Mouse (Mus musculus): ENCODE results near the gene Hs2st1. TPM values are rescaled to one million over a fixed set of nuclear protein-coding genes. Genes with fewer than 3 reads are reported as not detected.

Hs2st1 gene
- polyA plus RNA-seq, 1 experiment from 2014 or later: 15.3 TPM

- 75% methylated on average over 5 of the region's 5 CpGs for WGBS
- H3K36me3 ChIP-seq: peaks cover 37% of the 10 kb centered on the region
- ATAC-seq (ENCODE audit: insufficient number of reproducible peaks, low FRiP score, low TSS enrichment, low read depth): no peak
- H3K4me1 ChIP-seq: peaks cover 8% of the 10 kb centered on the region
- H3K27ac ChIP-seq (replicated peaks): no peak overlapping the region
- H3K9me3 ChIP-seq (replicated peaks): no peaks in the 10 kb centered on the region
- no peak overlapping the region for H3K4me2 ChIP-seq (replicated peaks)
- H3K9ac ChIP-seq: no peak overlapping the region
- no peaks in the 10 kb centered on the region for H3K27me3 ChIP-seq
- H3K4me3 ChIP-seq (replicated peaks): no peak overlapping the region
Observed at GRCm38 (mm10) chr3:144583789-144584188, 13.8 kb upstream of the Hs2st1 start.

- 85% methylated on average over 4 of the region's 4 CpGs for WGBS
- no peak overlapping the region for H3K4me2 ChIP-seq (replicated peaks)
Observed at GRCm38 (mm10) chr3:144582306-144582705, 12.3 kb upstream of the Hs2st1 start.

GRCm38 (mm10) chr3:144581842-144582241, 11.9 kb upstream of the Hs2st1 start:
- ATAC-seq (ENCODE audit: insufficient number of reproducible peaks, low FRiP score, low TSS enrichment, low read depth): no peak
- Histone ChIP-seq H3K9me3 (replicated peaks) (no peaks in the 10 kb centered on the region), H3K4me2 (replicated peaks) (no peak overlapping the region), H3K4me3 (replicated peaks) (no peak overlapping the region), H3K4me1 (peaks cover 6% of the 10 kb centered on the region), H3K27ac (replicated peaks) (no peak overlapping the region), H3K9ac (no peak overlapping the region), H3K36me3 (peaks cover 40% of the 10 kb centered on the region), H3K27me3 (no peaks in the 10 kb centered on the region)
- WGBS: 82% methylated on average over 3 of the region's 3 CpGs

More at GRCm38 (mm10) chr3:144582306-144582705, 12.3 kb upstream of the Hs2st1 start:
- H3K27ac ChIP-seq (replicated peaks): no peak overlapping the region
- H3K9me3 ChIP-seq (replicated peaks): no peaks in the 10 kb centered on the region
- ATAC-seq (ENCODE audit: insufficient number of reproducible peaks, low FRiP score, low TSS enrichment, low read depth): no peak
- no peaks in the 10 kb centered on the region for H3K27me3 ChIP-seq
- H3K9ac ChIP-seq: no peak overlapping the region
- H3K4me1 ChIP-seq: peaks cover 10% of the 10 kb centered on the region
- no peak overlapping the region for H3K4me3 ChIP-seq (replicated peaks)
- peaks cover 42% of the 10 kb centered on the region for H3K36me3 ChIP-seq

- Histone ChIP-seq H3K9ac (no peak overlapping the region), H3K27ac (replicated peaks) (no peak overlapping the region), H3K4me2 (replicated peaks) (no peak overlapping the region), H3K36me3 (peaks cover 40% of the 10 kb centered on the region), H3K4me1 (peaks cover 8% of the 10 kb centered on the region; the same call in 1 of the 2 replicates), H3K4me3 (replicated peaks) (no peak overlapping the region), H3K27me3 (no peaks in the 10 kb centered on the region), H3K9me3 (replicated peaks) (no peaks in the 10 kb centered on the region)
- ATAC-seq (ENCODE audit: insufficient number of reproducible peaks, low FRiP score, low TSS enrichment, low read depth): no peak
- whole genome bisulfite sequencing: 84% methylated on average over 7 of the region's 7 CpGs
Observed at GRCm38 (mm10) chr3:144580281-144580680, 10.3 kb upstream of the Hs2st1 start.

GRCm38 (mm10) chr3:144579796-144580195, 9.8 kb upstream of the Hs2st1 start:
- H3K4me2 ChIP-seq (replicated peaks): no peak overlapping the region
- H3K27ac ChIP-seq (replicated peaks): no peak overlapping the region
- peaks cover 8% of the 10 kb centered on the region; the same call in 1 of the 2 replicates for H3K4me1 ChIP-seq
- 82% methylated on average over 5 of the region's 5 CpGs for WGBS
- H3K9ac ChIP-seq: no peak overlapping the region
- ATAC-seq (ENCODE audit: insufficient number of reproducible peaks, low FRiP score, low TSS enrichment, low read depth): no peak
- no peaks in the 10 kb centered on the region for H3K9me3 ChIP-seq (replicated peaks)
- no peaks in the 10 kb centered on the region for H3K27me3 ChIP-seq
- peaks cover 40% of the 10 kb centered on the region for H3K36me3 ChIP-seq
- no peak overlapping the region for H3K4me3 ChIP-seq (replicated peaks)

- H3K9ac ChIP-seq: no peak overlapping the region
- no peak overlapping the region for H3K4me2 ChIP-seq (replicated peaks)
- no peaks in the 10 kb centered on the region for H3K27me3 ChIP-seq
- H3K4me3 ChIP-seq (replicated peaks): no peak overlapping the region
- no peak for ATAC-seq (ENCODE audit: insufficient number of reproducible peaks, low FRiP score, low TSS enrichment, low read depth)
- H3K4me1 ChIP-seq: peaks cover 8% of the 10 kb centered on the region; the same call in 1 of the 2 replicates
- H3K27ac ChIP-seq (replicated peaks): no peak overlapping the region
- peaks cover 45% of the 10 kb centered on the region for H3K36me3 ChIP-seq
- 84% methylated on average over 4 of the region's 4 CpGs for WGBS
- H3K9me3 ChIP-seq (replicated peaks): no peaks in the 10 kb centered on the region
Observed at GRCm38 (mm10) chr3:144578921-144579320, 8.9 kb upstream of the Hs2st1 start.

- no peaks in the 10 kb centered on the region for H3K27me3 ChIP-seq
- peaks cover 52% of the 10 kb centered on the region for H3K36me3 ChIP-seq
- no peak overlapping the region for H3K4me2 ChIP-seq (replicated peaks)
- no peak overlapping the region for H3K4me3 ChIP-seq (replicated peaks)
- no peak overlapping the region for H3K9ac ChIP-seq
- WGBS: 66% methylated on average over 10 of the region's 10 CpGs
- H3K27ac ChIP-seq (replicated peaks): no peak overlapping the region
- peaks cover 8% of the 10 kb centered on the region; the same call in 1 of the 2 replicates for H3K4me1 ChIP-seq
- H3K9me3 ChIP-seq (replicated peaks): no peaks in the 10 kb centered on the region
- ATAC-seq (ENCODE audit: insufficient number of reproducible peaks, low FRiP score, low TSS enrichment, low read depth): no peak
Observed at GRCm38 (mm10) chr3:144577366-144578340, 7.7 kb upstream of the Hs2st1 start.

- no peaks in the 10 kb centered on the region for H3K9me3 ChIP-seq (replicated peaks)
- H3K27ac ChIP-seq (replicated peaks): no peak overlapping the region
- peaks cover 30% of the 10 kb centered on the region for H3K36me3 ChIP-seq
- no peak overlapping the region for H3K9ac ChIP-seq
- H3K4me3 ChIP-seq (replicated peaks): no peak overlapping the region
- H3K4me1 ChIP-seq: peaks cover 15% of the 10 kb centered on the region
- no peak for ATAC-seq (ENCODE audit: insufficient number of reproducible peaks, low FRiP score, low TSS enrichment, low read depth)
- H3K27me3 ChIP-seq: no peaks in the 10 kb centered on the region
- H3K4me2 ChIP-seq (replicated peaks): no peak overlapping the region
- WGBS: 88% methylated on average over 7 of the region's 7 CpGs
Observed at GRCm38 (mm10) chr3:144574256-144574655, 4.3 kb upstream of the Hs2st1 start.

- Histone ChIP-seq H3K4me2 (replicated peaks) (peak overlapping the region; percentile 38), H3K36me3 (peaks cover 15% of the 10 kb centered on the region), H3K27ac (replicated peaks) (peak overlapping the region; percentile 95), H3K4me3 (replicated peaks) (peak overlapping the region; percentile 79), H3K4me1 (peaks cover 15% of the 10 kb centered on the region), H3K9ac (peak overlapping the region; percentile 90), H3K27me3 (no peaks in the 10 kb centered on the region), H3K9me3 (replicated peaks) (no peaks in the 10 kb centered on the region)
- under 1% methylated on average over 25 of the region's 25 CpGs for WGBS
- ATAC-seq (ENCODE audit: insufficient number of reproducible peaks, low FRiP score, low TSS enrichment, low read depth): no peak
Observed at GRCm38 (mm10) chr3:144570816-144571487, 971 bp upstream of the Hs2st1 start.

GRCm38 (mm10) chr3:144569401-144569971, 495 bp downstream of the Hs2st1 start:
- peaks cover 14% of the 10 kb centered on the region for H3K4me1 ChIP-seq
- H3K9ac ChIP-seq: peak overlapping the region; percentile 69
- H3K27me3 ChIP-seq: no peaks in the 10 kb centered on the region
- peak overlapping the region; percentile 85 for H3K27ac ChIP-seq (replicated peaks)
- H3K4me2 ChIP-seq (replicated peaks): peak overlapping the region; percentile 87
- H3K36me3 ChIP-seq: peaks cover 14% of the 10 kb centered on the region
- no peaks in the 10 kb centered on the region for H3K9me3 ChIP-seq (replicated peaks)
- WGBS: under 1% methylated on average over 47 of the region's 47 CpGs
- ATAC-seq (ENCODE audit: insufficient number of reproducible peaks, low FRiP score, low TSS enrichment, low read depth): 0 out of 2 replicates have a peak, but pooled peaks have one; percentile 9
- H3K4me3 ChIP-seq (replicated peaks): peak overlapping the region; percentile 79

GRCm38 (mm10) chr3:144568861-144569361, 1.1 kb downstream of the Hs2st1 start:
- peaks cover 14% of the 10 kb centered on the region for H3K4me1 ChIP-seq
- H3K4me2 ChIP-seq (replicated peaks): peak overlapping the region; percentile 87
- no peak for ATAC-seq (ENCODE audit: insufficient number of reproducible peaks, low FRiP score, low TSS enrichment, low read depth)
- peak overlapping the region; percentile 79 for H3K4me3 ChIP-seq (replicated peaks)
- H3K36me3 ChIP-seq: peaks cover 10% of the 10 kb centered on the region
- no peak overlapping the region for H3K27ac ChIP-seq (replicated peaks)
- peak overlapping the region; percentile 69 for H3K9ac ChIP-seq
- WGBS: under 1% methylated on average over 21 of the region's 21 CpGs
- H3K9me3 ChIP-seq (replicated peaks): no peaks in the 10 kb centered on the region
- no peaks in the 10 kb centered on the region for H3K27me3 ChIP-seq
